Mouse (Mus musculus) 3134 (cell line): ENCODE measurements around the gene Lztfl1.
"Not testable (repeated sequence)": the region's sequence is repeated elsewhere in the genome, so short reads cannot be mapped to it uniquely, and the experiment has no call there.

ENCODE experiments used
- DNase-seq: peaks from one replicate; pipeline ENCODE4 v3.0.0-alpha.2; 2011; ENCODE audit warnings: low spot score; ENCODE audit not compliant: insufficient read length; ENCODE audit errors: extremely low read depth

Gene Lztfl1

DNA sequence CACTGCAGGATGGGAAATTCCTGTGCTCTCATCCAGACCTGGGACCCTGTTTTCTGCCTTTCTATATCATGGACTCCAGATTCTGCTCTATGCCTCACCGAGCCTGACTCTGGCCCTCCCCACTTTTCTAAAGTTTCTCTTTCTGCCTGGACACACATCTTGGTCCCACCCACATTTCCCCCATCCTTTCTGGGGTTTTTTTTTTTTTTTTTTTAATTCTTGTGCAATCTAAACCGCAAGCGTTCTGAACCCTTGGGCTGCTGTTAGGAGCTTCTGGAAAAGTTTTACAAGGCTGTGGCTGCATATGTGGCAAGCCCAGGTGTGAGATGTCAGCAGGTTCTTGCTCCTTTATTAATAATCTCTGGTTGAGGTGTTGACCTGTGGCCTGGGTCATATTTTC is 33.8 kb downstream of the Lztfl1 start:
- DNase-seq: no peak

DNA sequence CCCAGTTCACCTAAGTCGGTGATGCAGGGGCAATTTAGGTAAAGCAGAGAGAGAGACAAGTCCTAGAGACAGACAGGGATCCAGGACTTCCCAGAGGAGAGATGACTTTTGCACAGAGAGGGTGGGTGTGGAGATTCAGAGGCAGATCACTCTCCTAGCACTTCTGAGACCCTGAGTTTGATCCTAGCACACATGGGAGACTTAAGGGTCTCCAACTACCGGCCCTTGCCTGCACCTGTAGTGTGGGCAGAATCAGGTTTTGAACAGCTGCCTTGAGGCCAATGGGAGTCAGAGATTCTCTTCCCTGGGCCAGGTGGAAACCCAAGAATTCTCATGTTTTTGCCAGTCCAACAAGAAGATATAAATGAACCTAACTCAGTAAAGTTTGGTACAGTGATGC is 38.3 kb downstream of the Lztfl1 start:
- no peak for DNase-seq

DNA sequence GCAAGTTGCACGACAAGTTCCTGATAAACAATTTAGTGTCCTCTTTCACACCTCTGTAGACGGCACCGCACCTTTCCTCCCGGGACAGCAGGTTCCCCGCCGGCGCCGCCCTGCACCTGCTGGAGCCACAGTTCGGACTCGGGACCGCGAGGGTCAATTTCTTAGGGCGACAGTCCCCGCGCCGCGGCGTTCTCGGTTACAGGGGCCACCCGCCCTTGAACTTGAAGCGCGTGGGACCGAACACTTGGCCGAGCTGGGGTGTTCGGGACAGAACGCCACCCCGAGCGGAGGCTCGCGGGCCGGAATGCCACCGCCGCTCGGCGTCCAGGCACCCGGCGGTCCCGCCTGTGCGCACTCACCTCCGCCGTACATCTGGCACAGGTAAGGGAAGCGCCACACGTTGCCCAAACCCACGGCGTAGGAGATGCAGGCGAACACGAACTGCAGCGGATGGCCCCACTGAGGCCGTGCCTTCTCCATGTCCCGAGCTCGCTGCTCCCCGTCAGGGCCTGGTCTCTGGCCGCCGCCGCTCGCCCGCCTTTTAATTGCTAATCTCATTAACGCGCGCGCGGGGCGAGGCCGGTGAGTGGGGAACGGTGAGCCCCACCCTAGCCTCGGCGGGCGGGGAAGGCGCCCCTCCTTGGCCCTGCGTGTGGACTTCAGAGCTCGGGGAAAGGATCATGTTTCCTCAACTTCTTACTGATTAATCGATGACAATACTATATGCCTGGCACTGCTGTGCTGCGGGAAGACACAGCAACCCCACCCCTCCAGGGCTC is 39.0 kb downstream of the Lztfl1 start, which contains the start of the genes Ccr9 and Slc6a20a:
Gene Ccr9 (plus strand): TSS at position 113 of the 779 bp plus-strand sequence.
Gene Slc6a20a (minus strand): TSS at position 559 of the 779 bp plus-strand sequence.
- peak; percentile 24 for DNase-seq

GRCm38 (mm10) chr9:123665645-123666044 is 51.9 kb downstream of the Lztfl1 start:
- DNase-seq: no peak

GRCm38 (mm10) chr9:123659986-123660676 is 57.4 kb downstream of the Lztfl1 start:
- DNase-seq: not testable (repeated sequence)

- DNase-seq: no peak
Observed at GRCm38 (mm10) chr9:123658981-123659380, 58.5 kb downstream of the Lztfl1 start.

- no peak for DNase-seq
Observed at GRCm38 (mm10) chr9:123657457-123657856, 60.0 kb downstream of the Lztfl1 start.

DNA sequence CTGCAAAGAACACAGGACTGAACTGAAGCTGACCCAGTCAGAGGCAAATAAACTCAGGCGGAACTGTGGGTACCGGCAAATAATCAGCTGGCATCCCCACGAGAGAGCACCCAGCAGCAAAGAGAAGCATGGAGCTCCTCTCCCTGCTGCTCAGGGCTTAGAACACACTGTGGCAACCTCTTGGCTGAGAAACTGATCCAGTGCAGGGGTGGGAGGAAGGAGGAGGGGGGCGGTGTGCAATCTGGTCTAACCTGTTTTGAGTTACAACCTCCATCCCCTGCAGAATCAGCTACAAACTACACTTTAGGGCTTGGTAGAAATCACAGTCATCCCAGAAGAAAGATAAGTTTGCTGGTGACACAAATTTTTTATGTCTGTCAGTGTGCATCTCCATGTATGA is 66.1 kb downstream of the Lztfl1 start:
- DNase-seq: no peak

GRCm38 (mm10) chr9:123649785-123650511 is 67.5 kb downstream of the Lztfl1 start:
- no peak for DNase-seq
